Mouse (Mus musculus) heart, postnatal 10 days (tissue): ENCODE results near the gene Klb. TPM values are rescaled to one million over a fixed set of nuclear protein-coding genes. Genes with fewer than 3 reads are reported as not detected.

Experiments used
- total RNA-seq, 2 experiments: library from RNA; stranded (reverse); gene quantifications; 2 replicates each; pipeline ENCODE4 v1.2.3; 2021

The Klb gene
- total RNA-seq, 2 experiments from 2014 or later, result 0.79 to 1.7 TPM

Other genes starting within 250 kb of the Klb start
- 10 to 100 TPM; 20.8 to 21.1 TPM for gene Klhl5, start 240.8 kb upstream of the Klb start, total RNA-seq
- gene Wdr19, start 148.6 kb upstream of the Klb start, total RNA-seq, result 1 to 10 TPM; 2.6 to 3.0 TPM
- 10 to 100 TPM; 27.3 to 30.5 TPM for gene Rfc1, start 12.6 kb upstream of the Klb start, total RNA-seq
- gene Rpl9, start 43.1 kb downstream of the Klb start, total RNA-seq, result 100 to 1,000 TPM; 756 to 758 TPM
- 10 to 100 TPM; 56.7 to 57.9 TPM for gene Lias, start 43.2 kb downstream of the Klb start, total RNA-seq
- gene Ugdh, start 87.6 kb downstream of the Klb start, total RNA-seq, result 10 to 100 TPM; 31.5 to 32.1 TPM
- gene Gm43552, start 144.5 kb downstream of the Klb start, total RNA-seq, result not detected
- gene Smim14, start 188.9 kb downstream of the Klb start, total RNA-seq, result 100 to 1,000 TPM; 102 to 107 TPM
- 10 to 100 TPM; 80.3 to 81.8 TPM for gene Ube2k, start 188.9 kb downstream of the Klb start, total RNA-seq